Mouse (Mus musculus): ENCODE data around the gene Cs. TPM values are rescaled to one million over a fixed set of nuclear protein-coding genes. Genes with fewer than 3 reads are reported as not detected.

Gene Cs
- total RNA-seq, 2 experiments from 2014 or later = 287 to 288 TPM

- no peak for DNase-seq (ENCODE audit: extremely low spot score in 1 of 2, low spot score in 2 of 2)
Measured at GRCm38 (mm10) chr10:128370021-128370420, 32.5 kb downstream of the Cs start.

DNA sequence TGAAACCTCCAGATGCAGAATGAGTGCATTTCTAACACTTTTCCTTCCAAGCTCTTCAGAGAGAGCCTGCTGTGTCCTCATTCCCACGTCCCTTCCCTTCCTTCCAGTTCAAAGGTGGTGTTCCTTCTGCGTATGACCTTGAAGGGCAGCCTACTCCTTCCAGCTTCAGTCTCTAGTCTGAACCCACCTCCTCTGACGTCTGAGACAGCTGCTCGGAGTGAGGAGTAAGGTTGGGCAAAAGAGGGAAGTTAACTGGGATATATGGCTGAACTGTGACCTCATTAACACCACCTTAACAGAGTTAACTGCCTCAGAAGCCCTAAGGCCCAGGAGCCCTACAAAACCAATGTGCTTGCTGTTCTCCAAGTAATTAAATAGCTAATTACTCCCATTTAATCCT lies 33.1 kb downstream of the Cs start:
- intact Hi-C loops (cut with DNase I) = no loop called here
- no peak for DNase-seq (ENCODE audit: extremely low spot score in 1 of 2, low spot score in 2 of 2)

More at GRCm38 (mm10) chr10:128370021-128370420, 32.5 kb downstream of the Cs start:
- intact Hi-C loops (cut with DNase I) = no loop called here

DNA sequence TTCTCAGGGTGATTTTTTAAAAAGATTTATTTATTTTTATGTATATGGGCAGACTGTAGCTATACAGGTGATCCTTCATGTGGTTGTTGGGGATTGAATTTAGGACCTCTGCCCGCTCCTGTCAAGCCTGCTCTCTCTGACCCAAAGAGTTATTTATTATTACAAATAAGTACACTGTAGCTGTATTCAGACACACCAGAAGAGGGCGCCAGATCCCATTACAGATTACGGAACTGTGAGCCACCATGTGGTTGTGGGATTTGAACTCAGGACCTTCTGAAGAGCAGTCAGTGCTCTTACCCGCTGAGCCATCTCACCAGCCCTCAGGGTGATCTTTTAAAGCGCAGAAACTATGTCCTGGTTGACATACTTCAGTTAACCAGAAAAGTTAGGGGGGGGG lies 34.6 kb downstream of the Cs start:
- intact Hi-C loops (cut with DNase I) = no loop called here
- no peak for DNase-seq (ENCODE audit: extremely low spot score in 1 of 2, low spot score in 2 of 2)

DNA sequence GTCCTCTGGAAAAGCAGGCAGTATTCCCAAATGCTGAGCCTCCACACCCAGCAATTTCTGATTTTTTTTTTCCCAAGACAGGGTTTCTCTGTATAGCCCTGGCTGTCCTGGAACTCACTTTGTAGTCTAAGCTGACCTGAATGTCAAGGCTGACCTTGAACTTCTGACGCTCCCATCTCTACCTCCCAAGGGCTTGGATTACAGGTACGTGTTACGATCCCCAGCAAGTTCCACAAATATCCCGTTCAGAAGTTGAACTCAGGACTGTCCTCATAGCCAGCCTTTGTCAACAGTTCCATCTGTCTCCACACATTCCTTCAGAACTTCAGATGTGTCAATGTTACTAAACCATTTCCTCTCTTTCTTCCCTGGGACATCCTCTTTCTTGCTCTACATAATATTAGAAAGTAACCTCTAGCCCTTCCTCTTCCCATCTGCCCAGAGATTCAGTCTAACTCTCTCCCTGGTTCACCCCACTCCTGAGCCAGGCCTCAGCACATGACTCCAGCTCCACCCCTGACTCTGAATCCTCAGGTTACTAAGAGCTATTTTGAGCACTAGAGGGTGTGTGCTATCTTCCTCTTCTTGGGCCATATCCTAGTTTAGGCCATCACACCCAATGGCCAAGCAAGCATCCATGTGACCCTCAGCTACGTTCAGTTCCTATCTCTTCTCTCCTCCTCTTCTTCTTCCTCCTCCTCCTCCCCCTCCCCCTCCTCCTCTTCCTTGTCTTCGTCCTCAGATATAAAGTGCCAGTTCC lies 35.6 kb downstream of the Cs start:
- intact Hi-C loops (cut with DNase I) = no loop called here
- DNase-seq (ENCODE audit: extremely low spot score in 1 of 2, low spot score in 2 of 2) = no peak

DNA sequence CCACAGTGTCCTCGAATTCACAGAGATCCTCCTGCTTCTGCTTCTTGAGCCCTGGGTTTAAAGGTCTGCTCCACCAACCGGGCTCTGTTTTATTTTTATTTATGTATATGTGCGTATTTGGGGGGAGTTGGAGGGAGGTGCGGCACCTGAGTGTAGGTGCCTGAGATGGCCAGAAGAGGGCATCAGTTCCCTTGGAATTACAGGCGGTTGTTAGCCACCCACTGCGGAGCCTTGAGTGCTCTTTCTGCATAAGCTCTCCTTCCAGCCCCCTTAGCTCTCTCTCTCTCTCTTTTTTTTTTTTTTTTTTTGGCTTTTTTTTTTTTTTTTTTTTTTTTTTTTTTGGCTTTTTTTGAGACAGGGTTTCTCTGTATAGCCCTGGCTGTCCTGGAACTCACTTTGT lies 36.9 kb downstream of the Cs start:
- intact Hi-C loops (cut with DNase I) = no loop called here
- DNase-seq (ENCODE audit: extremely low spot score in 1 of 2, low spot score in 2 of 2) = no peak

- intact Hi-C loops (cut with DNase I) = loop anchor here (5.0 kb wide), 1 partner anchor 81 kb away; the partner anchor contains the start of gene Smarcc2
- no peak for DNase-seq (ENCODE audit: extremely low spot score in 1 of 2, low spot score in 2 of 2)
Measured at GRCm38 (mm10) chr10:128376099-128376454, 38.5 kb downstream of the Cs start.

GRCm38 (mm10) chr10:128376455-128377211 lies 39.1 kb downstream of the Cs start, which contains the start of gene Ankrd52:
Gene Ankrd52 (plus strand): TSS chr10:128377115.
- intact Hi-C loops (cut with DNase I) = loop anchor here (5.0 kb wide), 1 partner anchor 81 kb away; the partner anchor contains the start of gene Smarcc2
- DNase-seq (ENCODE audit: extremely low spot score in 1 of 2, low spot score in 2 of 2) = peak; percentile 45 to 92

DNA sequence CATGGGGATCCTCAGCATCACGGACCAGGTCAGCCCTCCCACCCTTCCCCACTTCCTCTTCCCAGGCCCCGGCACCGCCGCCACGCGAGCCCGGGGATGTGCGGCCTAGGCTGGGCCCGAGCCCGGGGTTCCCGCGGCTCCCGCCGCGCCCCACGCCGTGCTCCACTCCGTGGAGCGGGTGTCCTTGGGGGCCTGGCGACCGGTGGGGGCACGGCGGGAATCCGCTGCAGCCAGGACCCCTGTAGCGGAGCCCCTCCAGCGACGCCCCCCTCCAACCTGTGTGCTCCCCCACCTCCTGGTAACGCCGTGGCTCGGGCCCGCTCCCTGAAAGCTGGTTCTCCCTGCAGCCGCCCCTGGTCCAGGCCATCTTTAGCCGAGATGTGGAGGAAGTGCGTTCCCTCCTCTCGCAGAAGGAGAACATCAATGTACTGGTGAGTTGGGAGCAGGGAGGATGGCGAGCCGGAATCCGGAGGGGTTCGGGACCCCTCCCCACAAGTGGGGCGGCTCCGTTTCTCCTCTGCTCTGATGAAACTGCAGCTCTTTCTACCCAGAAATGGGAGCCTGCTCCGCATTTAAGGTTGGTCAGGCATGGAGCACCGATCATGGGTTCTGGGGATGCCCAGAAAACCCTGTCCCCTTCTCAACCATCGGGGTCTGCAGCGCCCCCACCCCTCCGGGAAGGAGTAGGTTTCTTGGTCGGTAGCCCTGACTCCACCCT lies 39.8 kb downstream of the Cs start:
- peak; percentile 34 to 73 for DNase-seq (ENCODE audit: extremely low spot score in 1 of 2, low spot score in 2 of 2)
- intact Hi-C loops (cut with DNase I) = loop anchor here (5.0 kb wide), 1 partner anchor 80 kb away; the partner anchor contains the start of gene Smarcc2

DNA sequence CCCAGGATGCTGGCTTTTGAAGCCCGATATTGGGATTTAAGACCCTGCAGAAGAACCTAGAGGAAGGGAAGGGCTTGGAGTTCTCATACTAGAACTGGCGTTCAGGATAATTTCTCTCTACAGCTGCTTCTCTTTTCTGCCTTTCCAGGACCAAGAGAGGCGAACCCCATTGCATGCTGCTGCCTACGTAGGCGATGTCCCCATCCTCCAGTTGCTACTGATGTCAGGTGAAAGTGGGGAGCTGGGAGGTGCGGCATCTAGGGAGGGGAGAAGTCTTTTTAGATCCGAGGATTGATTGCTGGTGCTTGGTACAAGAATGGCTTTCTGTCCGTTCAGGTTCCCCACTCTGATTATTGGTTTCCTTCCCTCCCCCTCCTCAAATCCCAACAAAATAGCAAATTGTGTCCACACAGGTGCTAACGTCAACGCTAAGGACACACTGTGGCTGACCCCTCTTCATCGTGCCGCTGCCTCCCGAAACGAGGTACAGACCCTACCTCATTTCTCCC lies 40.5 kb downstream of the Cs start:
- intact Hi-C loops (cut with DNase I) = loop anchor here (5.0 kb wide), 1 partner anchor 79 kb away; the partner anchor contains the start of gene Smarcc2
- DNase-seq (ENCODE audit: extremely low spot score in 1 of 2, low spot score in 2 of 2) = no peak

DNA sequence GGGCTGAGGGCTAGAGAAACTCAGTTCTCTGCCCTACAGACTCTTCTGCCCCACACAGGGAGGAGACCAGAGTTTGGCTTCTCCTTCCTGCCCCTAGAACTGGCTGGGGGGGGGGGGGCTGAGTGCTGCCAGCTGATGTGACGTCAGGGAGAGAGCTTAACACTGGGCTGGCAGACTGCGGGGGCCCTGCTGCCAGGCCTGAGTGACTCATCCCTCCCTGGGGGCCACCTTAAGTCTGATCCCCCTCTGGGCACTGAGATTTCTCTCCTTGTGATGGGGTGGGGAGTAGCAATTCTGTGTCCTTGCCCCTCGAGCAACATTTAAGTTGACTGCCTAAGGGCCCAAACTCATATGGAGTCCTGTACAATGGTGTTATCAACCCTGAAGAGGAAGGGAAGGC lies 40.9 kb downstream of the Cs start:
- intact Hi-C loops (cut with DNase I) = loop anchor here (5.0 kb wide), 1 partner anchor 79 kb away; the partner anchor contains the start of gene Smarcc2
- peak in 1 of 2 experiments; percentile 32 for DNase-seq (ENCODE audit: extremely low spot score in 1 of 2, low spot score in 2 of 2)

DNA sequence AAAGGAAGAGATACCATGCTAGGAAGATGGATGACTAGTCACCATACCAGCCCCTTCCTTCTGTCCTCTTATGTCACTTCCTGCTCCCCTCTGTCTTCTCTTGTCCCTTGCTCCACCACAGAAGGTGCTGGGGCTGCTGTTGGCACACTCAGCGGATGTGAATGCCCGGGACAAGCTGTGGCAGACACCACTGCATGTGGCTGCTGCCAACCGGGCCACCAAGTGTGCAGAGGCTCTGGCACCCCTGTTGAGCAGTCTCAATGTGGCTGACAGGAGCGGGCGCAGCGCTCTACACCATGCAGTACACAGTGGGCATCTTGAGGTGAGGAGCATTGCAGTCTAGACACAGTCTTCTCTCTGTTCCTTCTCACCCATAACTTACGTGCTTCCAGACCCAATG lies 41.7 kb downstream of the Cs start:
- intact Hi-C loops (cut with DNase I) = loop anchor here (5.0 kb wide), 1 partner anchor 78 kb away; the partner anchor contains the start of gene Smarcc2
- DNase-seq (ENCODE audit: extremely low spot score in 1 of 2, low spot score in 2 of 2) = peak in 1 of 2 experiments; percentile 41

DNA sequence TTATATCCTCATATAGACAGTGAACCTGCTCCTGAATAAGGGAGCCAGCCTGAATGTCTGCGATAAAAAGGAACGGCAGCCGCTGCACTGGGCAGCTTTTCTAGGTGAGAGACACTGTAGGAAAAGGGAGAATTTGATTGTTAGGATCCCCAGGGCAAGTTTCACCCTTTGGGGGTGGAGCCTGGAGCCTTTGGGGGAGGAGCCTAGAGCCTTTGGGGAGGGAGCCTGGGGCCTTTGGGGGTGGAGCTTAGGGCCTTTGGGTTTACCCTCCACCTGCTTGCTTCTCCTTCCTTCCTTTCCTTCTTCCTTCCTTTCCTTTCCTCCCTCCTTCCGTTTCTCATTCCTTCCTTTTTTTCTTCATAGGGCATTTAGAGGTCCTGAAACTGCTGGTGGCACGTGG lies 43.0 kb downstream of the Cs start:
- peak in 1 of 2 experiments; percentile 21 for DNase-seq (ENCODE audit: extremely low spot score in 1 of 2, low spot score in 2 of 2)
- intact Hi-C loops (cut with DNase I) = no loop called here

- intact Hi-C loops (cut with DNase I) = no loop called here
Measured at GRCm38 (mm10) chr10:128382482-128382881, 44.9 kb downstream of the Cs start.

DNA sequence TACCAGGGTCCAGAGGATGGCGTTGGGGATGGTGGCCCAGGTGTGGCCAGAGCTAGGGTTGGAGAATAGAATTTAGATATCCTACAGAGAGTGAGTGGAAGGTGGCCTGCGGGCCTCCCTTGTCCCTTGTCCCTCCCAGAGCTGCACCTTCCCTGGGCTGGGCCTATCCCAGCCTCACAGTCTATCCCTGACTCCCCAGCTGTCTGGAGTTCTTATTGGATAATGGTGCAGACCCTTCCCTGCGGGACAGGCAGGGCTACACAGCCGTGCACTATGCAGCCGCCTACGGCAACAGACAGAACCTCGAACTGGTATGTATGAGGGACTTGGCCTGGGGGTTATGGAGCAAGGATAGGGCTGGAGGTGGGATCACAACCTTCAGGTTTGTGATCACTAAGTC lies 48.4 kb downstream of the Cs start:
- peak in 1 of 2 experiments; percentile 13 for DNase-seq (ENCODE audit: extremely low spot score in 1 of 2, low spot score in 2 of 2)
- intact Hi-C loops (cut with DNase I) = no loop called here

More at GRCm38 (mm10) chr10:128382482-128382881, 44.9 kb downstream of the Cs start:
- DNase-seq (ENCODE audit: extremely low spot score in 1 of 2, low spot score in 2 of 2) = peak in 1 of 2 experiments; percentile 11

DNA sequence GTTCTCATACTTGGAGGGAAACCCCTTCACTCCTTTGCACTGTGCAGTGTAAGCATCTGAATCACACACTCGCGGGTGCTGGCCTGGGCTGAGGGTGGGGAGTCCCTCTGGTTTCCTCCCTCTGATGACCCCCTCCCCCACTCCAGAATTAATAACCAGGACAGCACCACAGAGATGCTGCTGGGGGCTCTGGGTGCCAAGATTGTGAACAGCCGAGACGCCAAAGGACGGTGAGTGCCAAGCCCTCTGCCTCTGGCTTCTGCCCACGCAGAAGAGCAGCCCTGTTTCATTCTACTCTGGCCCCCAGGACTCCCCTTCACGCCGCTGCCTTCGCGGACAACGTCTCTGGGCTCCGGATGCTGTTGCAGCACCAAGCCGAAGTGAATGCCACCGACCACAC lies 51.4 kb downstream of the Cs start:
- DNase-seq (ENCODE audit: extremely low spot score in 1 of 2, low spot score in 2 of 2) = peak in 1 of 2 experiments; percentile 26
- intact Hi-C loops (cut with DNase I) = no loop called here

- no peak for DNase-seq (ENCODE audit: extremely low spot score in 1 of 2, low spot score in 2 of 2)
- intact Hi-C loops (cut with DNase I) = no loop called here
Measured at GRCm38 (mm10) chr10:128389570-128389969, 52.0 kb downstream of the Cs start.

GRCm38 (mm10) chr10:128390366-128390765 lies 52.8 kb downstream of the Cs start:
- intact Hi-C loops (cut with DNase I) = no loop called here
- DNase-seq (ENCODE audit: extremely low spot score in 1 of 2, low spot score in 2 of 2) = peak in 1 of 2 experiments; percentile 37

DNA sequence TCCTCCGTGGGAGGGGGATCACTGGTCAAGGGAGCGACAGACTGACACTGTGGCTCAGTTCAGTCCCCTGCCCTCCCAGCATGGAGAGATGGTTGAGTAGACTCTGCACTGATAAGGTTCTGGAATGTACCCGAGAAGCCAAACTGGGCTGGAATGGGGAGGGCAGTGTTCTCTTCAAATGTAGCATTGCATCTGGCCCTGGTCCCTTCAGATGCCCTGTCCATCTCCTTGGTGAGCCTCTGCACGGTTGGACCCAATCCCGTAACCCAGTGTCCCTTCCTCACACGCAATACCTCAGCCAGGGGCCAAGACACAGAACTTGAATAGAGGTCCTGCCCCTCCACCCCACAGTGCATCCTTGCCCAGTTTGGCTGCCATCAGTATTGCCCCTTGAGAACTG lies 54.3 kb downstream of the Cs start:
- intact Hi-C loops (cut with DNase I) = no loop called here
- no peak for DNase-seq (ENCODE audit: extremely low spot score in 1 of 2, low spot score in 2 of 2)
